Mouse (Mus musculus): ENCODE data around the gene Ranbp2.

DNA sequence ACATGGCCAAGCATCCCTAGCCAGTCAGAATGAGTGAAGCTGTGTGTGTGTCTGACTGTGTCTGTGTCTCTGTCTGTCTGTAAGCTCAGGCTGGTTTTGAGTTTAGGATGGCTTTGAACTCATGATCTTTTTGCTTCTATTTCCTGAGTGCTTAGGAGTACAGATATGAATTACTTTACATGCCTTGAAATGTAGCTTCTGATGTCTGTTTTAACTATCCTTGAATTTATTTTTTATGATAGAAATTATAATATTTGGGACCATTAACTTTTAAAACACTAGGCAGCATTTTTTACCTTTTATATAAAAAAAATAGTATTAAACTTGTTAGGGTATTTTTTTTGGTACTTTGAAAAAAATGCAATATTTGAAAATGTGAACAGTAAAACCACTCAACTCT lies 4.9 kb downstream of the Ranbp2 start:
- TF ChIP-seq CTCF (IDR thresholded peaks at IDR 0.05; ENCODE audit: borderline replicate concordance, control insufficient read depth, extremely low read depth, insufficient read depth, low read length, poor library complexity), result no peak
- no peak for TF ChIP-seq POLR2A (IDR thresholded peaks at IDR 0.05; ENCODE audit: control insufficient read depth, extremely low read depth, insufficient read depth, low read length, poor library complexity)
